Mouse (Mus musculus) limb, embryonic 15.5 days (tissue): ENCODE data around the gene Gm7849. TPM values are rescaled to one million over a fixed set of nuclear protein-coding genes. Genes with fewer than 3 reads are reported as not detected.
"Not testable (repeated sequence)": the region's sequence is repeated elsewhere in the genome, so short reads cannot be mapped to it uniquely, and the experiment has no call there.

ENCODE experiments used
- ATAC-seq: fragments of 200-750 bp; cut with Nextera tagmentation; 2 replicates; pipeline ENCODE4 v1.8.0; 2017; ENCODE audit warnings: low read depth, moderate TSS enrichment; ENCODE audit not compliant: insufficient number of reproducible peaks, low FRiP score, low TSS enrichment
- H3K27ac ChIP-seq: fragments of 300-500 bp; sonication (generic); 2 replicates; pipeline ENCODE4 v1.5.1; 2015; ENCODE audit warnings: moderate library complexity, mild to moderate bottlenecking, inconsistent platforms
- H3K27me3 ChIP-seq: fragments of 300-500 bp; sonication (generic); 2 replicates; pipeline ENCODE4 v1.6.1; 2015; ENCODE audit warnings: inconsistent platforms
- H3K36me3 ChIP-seq: fragments of 300-500 bp; sonication (generic); 2 replicates; pipeline ENCODE4 v1.6.1; 2015; ENCODE audit warnings: inconsistent platforms
- H3K4me1 ChIP-seq: fragments of 300-500 bp; sonication (generic); 2 replicates; pipeline ENCODE4 v1.6.1; 2015; ENCODE audit warnings: inconsistent platforms
- H3K4me2 ChIP-seq: fragments of 300-500 bp; sonication (generic); 2 replicates; pipeline ENCODE4 v1.6.1; 2015; ENCODE audit warnings: mild to moderate bottlenecking, inconsistent platforms
- H3K4me3 ChIP-seq: fragments of 300-500 bp; sonication (generic); 2 replicates; pipeline ENCODE4 v1.5.1; 2015; ENCODE audit warnings: mild to moderate bottlenecking, inconsistent platforms
- H3K9ac ChIP-seq: fragments of 300-500 bp; sonication (generic); 2 replicates; pipeline ENCODE4 v1.6.1; 2015; ENCODE audit warnings: inconsistent platforms
- H3K9me3 ChIP-seq: fragments of 300-500 bp; sonication (generic); 2 replicates; pipeline ENCODE4 v1.6.1; 2016; ENCODE audit warnings: inconsistent platforms
- WGBS: fragments of 180-500 bp; shearing (Covaris S2); methylation state at CpG from one replicate; pipeline ENCODE4 v1.1.7; 2015; 5-methylcytosine and 5-hydroxymethylcytosine counted together
- polyA plus RNA-seq: library from polyadenylated mRNA; unstranded; fragments of >200 nt; fragmentation: Nextera tagmentation; extraction: Ambion mirVana; gene quantifications from 2 replicates; pipeline ENCODE4 v1.2.1, GENCODE M21; 2015

The Gm7849 gene
- not detected in 2 replicates for polyA plus RNA-seq

- not testable (repeated sequence) for ATAC-seq, H3K4me3 ChIP-seq, H3K9ac ChIP-seq, H3K4me2 ChIP-seq, H3K4me1 ChIP-seq, H3K27ac ChIP-seq, H3K36me3 ChIP-seq, H3K9me3 ChIP-seq, H3K27me3 ChIP-seq
- WGBS = no CpG with 5 or more reads among the region's 1 CpGs
These were observed at the start of gene Gm7849 for GRCm38 (mm10) chr8:21456460-21456859. Gm7849 (minus strand) TSS chr8:21456560.

GRCm38 (mm10) chr8:21427111-21427510, 29.2 kb downstream of the Gm7849 start, which contains the start of gene Defa36:
Defa36 (plus strand) TSS chr8:21427411.
- H3K9ac ChIP-seq, H3K4me1 ChIP-seq, H3K9me3 ChIP-seq, ATAC-seq, H3K27ac ChIP-seq, H3K4me2 ChIP-seq, H3K36me3 ChIP-seq, H3K27me3 ChIP-seq, H3K4me3 ChIP-seq: not testable (repeated sequence)
- no CpG with 5 or more reads among the region's 1 CpGs for WGBS

Other genes with a start within 250 kb of the Gm7849 start
- not detected in 2 replicates for gene Gm15292, start 206.8 kb downstream of the Gm7849 start, polyA plus RNA-seq
- not detected in 2 replicates for gene Defa27, start 141.0 kb downstream of the Gm7849 start, polyA plus RNA-seq
- not detected in 2 replicates for gene Defa29, start 129.5 kb downstream of the Gm7849 start, polyA plus RNA-seq
- gene Defa2, start 78.0 kb downstream of the Gm7849 start, polyA plus RNA-seq = not detected in 2 replicates
- not detected in 2 replicates for gene Defa33, start 64.7 kb downstream of the Gm7849 start, polyA plus RNA-seq
- gene Defa36, start 29.1 kb downstream of the Gm7849 start, polyA plus RNA-seq = not detected in 2 replicates
- not detected in 2 replicates for gene Defa20, start 52.7 kb upstream of the Gm7849 start, polyA plus RNA-seq
- not detected in 2 replicates for gene Defa32, start 72.5 kb upstream of the Gm7849 start, polyA plus RNA-seq
- gene Defa37, start 108.8 kb upstream of the Gm7849 start, polyA plus RNA-seq = not detected in 2 replicates
- gene Defa28, start 126.4 kb upstream of the Gm7849 start, polyA plus RNA-seq = not detected in 2 replicates
- gene Gm7861, start 137.9 kb upstream of the Gm7849 start, polyA plus RNA-seq = not detected in 2 replicates
- not detected in 2 replicates for gene Defa26, start 161.6 kb upstream of the Gm7849 start, polyA plus RNA-seq
- gene Defa17, start 199.2 kb upstream of the Gm7849 start, polyA plus RNA-seq = not detected in 2 replicates
- gene Defa34, start 209.2 kb upstream of the Gm7849 start, polyA plus RNA-seq = not detected in 2 replicates
- not detected in 2 replicates for gene AY761184, start 247.1 kb upstream of the Gm7849 start, polyA plus RNA-seq